Mouse (Mus musculus) E14TG2a.4 (cell line): Measurements from ENCODE around the gene Msrb3.

Source experiments
- CTCF ChIP-seq: conservative IDR thresholded peaks from 2 replicates; pipeline ENCODE4 v1.5.1; 2014; ENCODE audit warnings: low read length
- NANOG ChIP-seq: IDR thresholded peaks from 2 replicates; pipeline ENCODE4 v1.6.1; 2014; ENCODE audit warnings: borderline replicate concordance, low read length, mixed read lengths
- POU5F1 ChIP-seq: IDR thresholded peaks from 2 replicates; pipeline ENCODE4 v1.6.1; 2014; ENCODE audit warnings: low read length, borderline replicate concordance

- TF ChIP-seq CTCF (no peak), NANOG (no peak), POU5F1 (no peak)
Observed at GRCm38 (mm10) chr10:120833836-120834235, 65.1 kb downstream of the Msrb3 start.
